ENCODE assay signal across 6 mouse cellular contexts in the genomic region with DNA sequence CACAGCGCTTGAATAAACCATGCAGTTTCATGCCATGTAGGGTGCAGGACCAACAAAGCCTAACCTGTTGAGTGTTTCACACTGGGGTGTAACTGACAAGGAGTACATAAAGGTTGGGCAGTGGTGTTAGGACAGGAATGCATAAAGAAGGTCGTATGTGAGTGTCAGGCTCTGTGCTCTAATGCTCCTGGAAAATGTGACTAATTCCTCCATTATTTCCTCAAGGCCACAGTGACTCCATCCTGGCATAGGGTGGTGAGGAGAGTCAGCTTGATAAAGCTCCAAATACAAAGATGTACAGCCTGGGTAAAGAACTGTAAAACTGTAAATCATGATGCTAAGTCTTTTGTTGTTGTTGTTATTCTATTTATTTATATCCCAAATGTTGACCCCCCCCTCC.
"Had no signal": no experiment of that assay in that cellular context is flagged by ENCODE, and none has a peak within 500 bp of the region (broad histone marks: within the 10 kb centered on the region; RNA-seq: fewer than 3 reads in every experiment).

No protein-coding gene starts in this region.

- DNase-seq: layer of hippocampus, postnatal 36 days; left cerebral cortex, postnatal 4 days; retina, postnatal 1 day; right cerebral cortex, postnatal 25 days; spleen, adult 18-20 months; thymus, postnatal 25 days had no signal
